Mouse (Mus musculus) lung, postnatal 10 days (tissue): ENCODE measurements at regions not wholly inside any gene's neighbourhood (a gene's known extent, or its start where the extent isn't known, plus 50 kb on each side); places are given as distances from the start of the nearest gene placed in this dataset.

ENCODE experiments used
- DNase-seq: peaks from one replicate; pipeline ENCODE4 v3.0.0; 2021

- DNase-seq, result no peak
Observed at GRCm38 (mm10) chr13:70144461-70144860, 342.3 kb downstream of the Med10 start.

DNA sequence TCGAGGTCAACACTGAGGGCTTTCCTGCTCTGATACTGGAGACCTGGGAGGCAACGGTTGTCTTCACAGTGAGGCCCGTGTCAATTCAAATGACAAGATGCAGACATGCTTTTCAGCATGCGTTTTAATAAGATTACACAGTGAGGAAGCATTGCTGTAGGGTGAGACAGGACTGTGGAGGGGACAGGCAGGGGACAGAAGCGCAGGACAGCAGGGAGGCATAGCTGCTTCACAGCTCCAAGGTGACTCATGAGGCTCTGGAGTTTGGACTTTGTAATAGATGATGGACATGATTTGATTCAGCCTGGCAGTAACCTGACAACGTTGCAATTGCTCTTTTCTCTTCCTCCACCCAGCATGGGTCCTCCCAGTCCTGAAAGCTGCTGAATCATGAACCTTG is 343.3 kb downstream of the Med10 start:
- DNase-seq, result no peak

DNA sequence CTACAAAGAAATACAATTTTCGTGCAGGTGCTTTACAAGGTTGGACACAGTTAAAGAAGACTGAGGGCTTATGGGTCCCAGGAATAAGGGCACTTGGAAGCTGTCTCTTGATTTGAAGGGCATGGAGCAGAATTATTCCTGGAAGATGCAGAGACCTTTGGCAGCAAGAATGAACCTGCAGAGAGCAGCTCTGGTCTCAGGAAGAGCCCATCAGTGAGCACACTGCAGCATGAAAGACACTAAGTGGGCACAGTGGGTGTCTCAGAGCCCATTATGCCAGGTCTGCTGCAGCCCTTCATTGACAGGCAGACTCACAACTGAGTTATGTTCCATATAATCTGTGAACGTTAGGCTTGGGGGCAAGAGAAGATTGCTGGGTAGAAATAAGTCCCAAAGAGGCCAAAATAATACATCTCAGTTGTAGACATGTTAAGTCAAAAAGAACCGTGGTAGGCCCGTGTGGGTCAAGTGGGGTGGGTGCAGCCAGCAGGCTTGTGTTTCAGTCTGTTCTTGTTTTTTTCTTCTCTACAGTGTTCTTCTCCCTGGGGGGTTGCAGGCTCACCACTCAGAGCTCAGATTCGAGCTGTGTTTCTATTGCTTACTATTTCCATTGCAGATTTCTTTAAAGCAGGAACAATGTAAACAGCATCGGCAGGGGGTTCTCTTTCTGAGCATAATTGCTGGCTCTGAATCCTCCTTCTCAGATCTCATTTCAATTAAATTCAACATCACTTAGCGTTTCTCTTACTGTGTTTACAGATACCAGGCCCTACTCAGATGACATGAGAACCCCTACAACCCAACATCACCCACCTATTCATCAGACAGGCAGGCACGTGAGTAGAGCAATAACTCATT is 347.1 kb downstream of the Med10 start:
- no peak for DNase-seq

GRCm38 (mm10) chr13:70149899-70150184 is 347.6 kb downstream of the Med10 start:
- DNase-seq, result no peak

DNA sequence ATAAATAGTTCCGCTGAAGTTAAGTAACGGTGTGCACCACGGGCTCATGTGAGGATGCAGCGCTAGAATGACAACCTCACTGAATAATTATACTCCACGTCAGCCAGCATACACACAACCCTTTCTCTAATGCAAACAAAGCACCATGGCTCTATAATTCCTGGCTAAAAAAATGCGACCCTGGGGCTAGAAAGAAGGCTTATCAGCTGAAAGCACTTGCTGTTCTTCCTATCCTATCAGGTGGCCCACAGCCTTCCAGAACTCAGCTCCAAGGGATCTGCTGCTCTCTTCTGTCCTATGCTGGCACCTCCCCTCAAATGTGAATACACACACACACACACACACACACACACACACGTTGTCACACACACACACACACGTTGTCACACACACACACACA is 350.9 kb downstream of the Med10 start:
- DNase-seq, result no peak

DNA sequence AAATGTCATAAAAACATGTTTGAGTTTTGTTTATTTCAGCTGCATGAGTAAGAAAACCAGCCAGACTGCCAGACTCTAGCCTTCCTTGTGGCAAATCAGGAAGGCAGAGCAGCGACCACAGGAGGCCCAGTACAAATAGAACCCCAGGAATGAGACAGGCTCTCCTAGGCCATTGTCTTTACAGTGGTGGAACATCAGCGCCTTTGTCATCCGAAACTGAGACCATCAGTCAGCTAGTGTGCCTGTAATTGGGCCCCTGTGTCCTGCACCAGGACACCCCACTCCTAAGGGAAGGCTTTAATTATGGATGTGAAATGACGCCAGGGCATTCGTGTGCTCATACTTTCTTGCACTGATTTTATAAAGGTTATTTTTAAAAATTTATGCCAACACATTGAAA is 353.4 kb downstream of the Med10 start:
- DNase-seq, result no peak

DNA sequence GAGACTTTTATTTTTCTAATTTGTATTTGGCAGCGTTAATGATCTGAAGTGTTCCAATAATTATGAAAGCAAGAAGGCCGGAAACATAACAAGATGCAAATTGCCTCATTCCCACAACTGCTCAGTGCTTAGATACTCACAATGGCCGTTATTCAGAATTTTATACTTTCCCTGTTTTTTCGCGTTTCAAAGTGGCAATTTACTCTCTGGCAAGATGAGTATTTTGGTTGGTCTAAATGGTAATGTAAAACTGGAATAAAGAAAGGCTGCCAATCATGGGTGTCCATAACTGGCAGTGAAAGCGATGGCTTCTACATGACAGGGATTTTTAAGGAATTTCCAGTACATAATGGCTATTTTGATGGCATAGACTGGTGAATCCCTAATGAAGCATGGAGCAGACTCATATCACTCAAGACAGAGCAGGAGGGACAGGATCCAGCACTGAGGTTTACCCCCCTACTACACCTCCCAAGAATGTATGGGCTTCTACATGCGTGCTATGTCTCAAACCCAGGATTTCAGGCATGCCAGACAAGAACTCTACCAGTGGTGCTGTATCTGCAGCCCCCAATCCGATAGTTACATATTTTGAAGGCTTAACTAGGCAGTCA is 354.9 kb downstream of the Med10 start:
- no peak for DNase-seq

DNA sequence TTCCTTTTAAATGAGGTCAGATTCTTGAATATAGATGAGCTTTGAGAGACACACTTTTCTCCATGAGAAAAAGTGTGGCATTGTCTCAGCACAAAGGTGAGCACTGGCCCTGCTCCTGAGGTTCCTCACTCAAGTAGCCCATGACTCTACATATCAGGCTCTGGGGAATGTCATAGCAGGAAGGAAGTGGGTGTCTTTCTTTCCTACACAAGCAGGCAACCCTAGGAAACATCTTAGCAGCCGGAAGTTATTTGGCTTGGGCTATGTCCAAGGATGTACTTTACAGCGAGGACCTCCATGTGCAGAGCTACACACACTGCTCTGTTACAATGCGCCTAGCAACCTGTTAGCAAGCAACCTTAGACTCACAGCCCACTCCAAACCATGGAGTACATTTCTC is 356.9 kb downstream of the Med10 start:
- DNase-seq, result no peak

DNA sequence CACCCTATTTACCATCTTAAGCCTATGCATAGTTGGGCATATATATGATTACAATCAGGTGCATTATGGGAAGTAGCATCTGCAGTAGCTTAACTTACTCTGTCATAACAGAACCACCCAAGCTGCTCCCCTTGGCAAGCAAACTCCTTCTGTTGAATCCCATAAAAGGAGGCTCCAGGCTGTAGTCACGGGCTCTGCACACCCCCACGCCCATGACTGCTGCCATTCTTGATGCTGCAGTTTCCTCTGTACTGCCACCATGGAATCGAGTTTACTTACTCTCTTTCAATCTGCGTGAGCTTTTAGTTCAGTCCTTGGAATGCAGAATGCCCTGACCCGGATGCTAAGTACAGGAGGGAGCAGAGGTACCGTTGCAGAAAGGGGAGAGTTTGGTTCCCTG is 357.4 kb downstream of the Med10 start:
- DNase-seq, result no peak

DNA sequence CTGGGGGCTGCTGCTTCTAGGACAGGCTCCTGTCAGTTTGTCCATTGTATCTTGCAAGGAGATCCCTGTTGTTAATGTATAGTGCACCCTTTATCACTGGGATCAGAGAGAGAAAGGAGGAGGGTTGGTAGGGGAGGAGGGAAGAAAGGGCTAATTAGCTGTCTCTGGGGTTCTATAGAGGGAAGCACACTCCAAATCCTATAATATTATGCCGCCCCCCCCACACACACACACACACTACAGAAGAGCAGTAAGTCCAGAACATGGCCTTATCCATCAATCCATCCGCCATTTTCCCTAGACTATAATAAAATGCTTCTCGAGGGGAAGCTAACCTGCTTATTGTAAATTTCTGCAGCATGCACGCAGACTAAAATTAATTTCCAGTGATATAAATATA is 359.9 kb downstream of the Med10 start:
- no peak for DNase-seq

GRCm38 (mm10) chr13:70165511-70166225 is 363.5 kb downstream of the Med10 start:
- DNase-seq, result no peak

GRCm38 (mm10) chr13:70167747-70168146 is 365.6 kb downstream of the Med10 start:
- DNase-seq, result no peak

DNA sequence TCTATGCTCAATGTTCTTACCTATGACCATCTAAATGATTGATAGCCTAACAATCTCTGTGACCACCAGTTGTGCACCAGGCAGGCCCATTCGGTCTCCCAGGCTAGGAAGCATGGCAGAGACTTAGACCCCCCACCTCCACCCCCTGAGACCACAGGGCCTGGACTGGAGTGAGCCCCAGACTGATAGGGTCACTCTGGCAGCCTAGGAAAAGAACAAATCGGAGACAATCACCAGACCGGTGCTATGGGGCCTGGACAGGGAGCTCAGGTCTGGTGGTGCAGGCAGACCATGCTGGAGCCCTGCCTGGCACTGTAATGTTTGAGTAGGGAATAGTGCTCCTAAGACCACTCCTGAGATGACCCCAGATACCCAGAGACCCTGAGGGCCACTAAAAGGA is 366.7 kb downstream of the Med10 start:
- DNase-seq, result no peak

- DNase-seq, result no peak
Observed at GRCm38 (mm10) chr13:70177066-70177465, 374.9 kb downstream of the Med10 start.

- no peak for DNase-seq
Observed at GRCm38 (mm10) chr13:70178073-70178491, 375.9 kb downstream of the Med10 start.

DNA sequence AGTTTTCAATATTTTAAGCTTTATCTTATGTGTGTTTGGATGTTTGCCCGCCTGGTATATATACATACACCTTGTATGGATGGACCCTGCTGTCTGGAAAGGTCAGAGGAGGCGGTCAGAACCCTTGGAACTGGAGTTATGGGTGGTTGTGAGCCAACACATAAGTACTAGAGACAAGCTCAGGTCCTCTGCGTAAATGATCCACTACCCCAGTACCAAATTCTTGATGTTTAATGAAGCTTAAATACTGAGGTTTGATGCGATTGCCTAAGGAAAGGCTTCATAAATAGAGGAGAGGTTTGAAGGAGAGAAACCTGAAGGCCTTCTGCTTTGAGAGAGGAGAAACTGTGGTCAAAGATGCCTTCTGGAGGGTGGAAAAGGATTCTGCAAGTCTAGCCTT is 388.8 kb downstream of the Med10 start:
- no peak for DNase-seq

DNA sequence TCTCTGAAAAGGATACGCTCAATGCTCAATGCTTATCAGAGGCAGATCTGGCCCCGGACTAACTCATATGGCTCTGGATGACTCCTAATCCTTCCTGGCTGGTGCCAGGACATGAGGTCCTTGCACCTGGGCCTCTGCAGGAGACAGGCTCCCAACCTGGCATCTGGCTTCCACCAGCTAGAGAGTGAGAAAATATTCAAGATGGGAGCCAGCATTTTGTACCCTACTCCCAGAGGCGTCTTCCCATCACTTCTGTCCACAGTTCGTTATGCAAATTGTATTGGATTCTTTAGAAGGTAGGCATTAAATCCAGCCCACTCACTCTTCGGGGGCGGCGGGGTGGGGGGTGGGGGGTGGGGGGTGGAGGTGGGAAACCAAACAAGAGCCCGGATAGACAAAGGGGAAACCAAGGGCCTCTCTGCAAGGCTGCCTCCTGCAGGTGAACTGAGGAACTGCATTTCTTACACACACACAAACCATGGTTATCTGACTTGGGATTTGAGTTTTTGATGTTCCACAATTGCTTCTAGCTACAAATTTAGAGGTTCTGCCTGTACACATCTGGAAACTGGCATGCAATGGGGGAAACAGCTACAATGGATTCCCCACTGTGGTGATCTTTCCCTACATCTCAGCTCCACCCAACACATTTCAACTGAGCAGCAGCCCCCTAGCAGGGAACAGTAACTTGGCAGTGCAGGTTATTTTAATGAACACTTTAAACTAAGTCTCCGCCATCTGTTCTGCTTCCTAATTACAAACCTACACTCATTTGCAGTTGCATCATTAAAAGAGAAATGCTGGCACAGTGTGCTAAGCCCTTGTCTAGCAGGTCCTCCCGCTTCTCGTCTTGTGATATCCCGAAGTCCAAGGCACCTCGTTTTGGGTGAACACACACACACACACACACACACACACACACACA is 390.2 kb downstream of the Med10 start:
- DNase-seq, result no peak

GRCm38 (mm10) chr13:70193270-70193669 is 391.1 kb downstream of the Med10 start:
- DNase-seq, result no peak

DNA sequence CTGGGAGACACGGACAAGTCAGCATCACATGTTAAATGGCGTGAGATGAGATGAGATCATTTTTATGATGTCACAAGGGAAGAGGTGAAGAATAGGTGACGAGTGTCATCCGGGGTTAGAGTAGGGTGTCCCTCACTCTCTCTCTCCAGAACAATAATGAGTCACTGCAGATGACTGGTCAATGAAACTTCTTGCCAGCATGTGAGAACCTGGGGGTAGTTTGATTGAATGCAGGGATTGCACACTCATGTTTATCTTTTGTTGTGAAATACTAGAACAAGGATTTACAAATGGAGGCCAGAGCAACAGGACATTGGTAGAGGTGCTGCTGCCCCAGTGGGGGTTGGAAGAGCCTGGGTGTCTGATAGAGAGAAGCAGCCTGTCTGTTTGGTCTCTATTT is 393.7 kb downstream of the Med10 start:
- no peak for DNase-seq

- DNase-seq, result no peak
Observed at GRCm38 (mm10) chr13:70198638-70199037, 396.4 kb downstream of the Med10 start.

- DNase-seq, result peak; percentile 5
Observed at GRCm38 (mm10) chr13:70199087-70199486, 396.9 kb downstream of the Med10 start.

DNA sequence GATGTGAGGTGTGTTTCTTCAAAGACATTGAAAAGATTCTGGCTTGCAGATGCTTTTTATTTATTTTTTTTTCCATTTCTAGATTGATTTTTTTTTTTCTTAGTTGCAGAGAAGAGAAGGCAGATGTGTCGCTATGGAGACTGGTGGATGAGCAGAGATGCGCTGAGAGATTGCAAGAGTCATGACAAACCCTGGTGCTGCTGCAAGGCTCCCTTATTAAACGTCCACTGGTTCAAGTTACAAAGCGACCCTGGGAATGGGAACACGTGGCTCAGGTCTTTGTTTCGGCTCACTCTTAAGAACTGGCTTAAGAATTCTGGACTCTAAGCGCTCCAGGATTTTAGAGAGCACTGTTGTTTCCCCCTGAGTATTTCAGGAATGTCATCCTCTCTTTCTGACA is 403.1 kb downstream of the Med10 start:
- no peak for DNase-seq

- no peak for DNase-seq
Observed at GRCm38 (mm10) chr13:70210158-70210557, 408.0 kb downstream of the Med10 start.
